Mouse (Mus musculus) stomach, postnatal 0 days (tissue): ENCODE results near the gene Piwil4. TPM values are rescaled to one million over a fixed set of nuclear protein-coding genes. Genes with fewer than 3 reads are reported as not detected.

Experiments
- ATAC-seq: fragments of 200-750 bp; cut with Nextera tagmentation; 2 replicates; pipeline ENCODE4 v1.8.0; 2017; ENCODE audit not compliant: low FRiP score, low TSS enrichment
- DNase-seq: peaks from one replicate; pipeline ENCODE4 v3.0.0-alpha.2; 2016; ENCODE audit warnings: low spot score
- H3K27ac ChIP-seq: fragments of 300-500 bp; sonication (generic); replicated peaks from 2 replicates; pipeline ENCODE4 v1.5.1; 2014; ENCODE audit warnings: mild to moderate bottlenecking, control low read depth
- H3K27me3 ChIP-seq: fragments of 300-500 bp; sonication (generic); 2 replicates; pipeline ENCODE4 v1.6.1; 2014; ENCODE audit warnings: low read length; ENCODE audit not compliant: control insufficient read depth, insufficient read depth
- H3K36me3 ChIP-seq: fragments of 300-500 bp; sonication (generic); 2 replicates; pipeline ENCODE4 v1.6.1; 2014; ENCODE audit warnings: low read length, mixed read lengths; ENCODE audit not compliant: control insufficient read depth, insufficient read depth
- H3K4me1 ChIP-seq: fragments of 300-500 bp; sonication (generic); replicated peaks from 2 replicates; pipeline ENCODE4 v1.6.1; 2014; ENCODE audit warnings: antibody characterized with exemption; ENCODE audit not compliant: control insufficient read depth, insufficient read depth
- H3K4me2 ChIP-seq: fragments of 300-500 bp; sonication (generic); replicated peaks from 2 replicates; pipeline ENCODE4 v1.6.1; 2014; ENCODE audit warnings: low read depth, mild to moderate bottlenecking, control low read depth, moderate library complexity
- H3K4me3 ChIP-seq: fragments of 300-500 bp; sonication (generic); 2 replicates; pipeline ENCODE4 v1.5.1; 2014; ENCODE audit warnings: low read depth, low read length, control low read depth
- H3K9ac ChIP-seq: fragments of 300-500 bp; sonication (generic); 2 replicates; pipeline ENCODE4 v1.6.1; 2014; ENCODE audit warnings: mild to moderate bottlenecking, low read length, control low read depth, mixed read lengths
- H3K9me3 ChIP-seq: fragments of 300-500 bp; sonication (generic); 2 replicates; pipeline ENCODE4 v1.6.1; 2016; ENCODE audit warnings: low read length; ENCODE audit not compliant: control insufficient read depth
- CTCF ChIP-seq: IDR thresholded peaks from 2 replicates; pipeline ENCODE4 v1.5.1; 2016; ENCODE audit warnings: antibody characterized with exemption, low read depth, mild to moderate bottlenecking, moderate library complexity
- EP300 ChIP-seq: optimal IDR thresholded peaks from 2 replicates; pipeline ENCODE3; 2016; ENCODE audit warnings: antibody characterized with exemption
- WGBS: fragments of 180-500 bp; shearing (Covaris S2); extraction: QIAGEN DNeasy Blood & Tissue Kit; methylation state at CpG from one replicate; pipeline ENCODE4 v1.1.7; 2014; 5-methylcytosine and 5-hydroxymethylcytosine counted together
- polyA plus RNA-seq: library from polyadenylated mRNA; unstranded; fragments of >200 nt; fragmentation: Nextera tagmentation; extraction: Ambion mirVana; gene quantifications from 2 replicates; pipeline ENCODE4 v1.2.1, GENCODE M21; 2015

Gene Piwil4
- polyA plus RNA-seq, 1 experiment from 2014 or later: 0.53 TPM

- 79% methylated on average over 5 of the region's 5 CpGs for WGBS
- Histone ChIP-seq H3K4me3 (no peak overlapping the region), H3K27me3 (no peaks in the 10 kb centered on the region), H3K9me3 (no peaks in the 10 kb centered on the region), H3K4me2 (no peak overlapping the region), H3K9ac (no peak overlapping the region), H3K36me3 (no peaks in the 10 kb centered on the region), H3K4me1 (0 out of 2 replicates have a peak, but pooled peaks cover 3% of the 10 kb centered on the region), H3K27ac (no peak overlapping the region)
- ATAC-seq (no peak), DNase-seq (no peak)
- TF ChIP-seq EP300 (no peak), CTCF (no peak)
Measured at GRCm38 (mm10) chr9:14721610-14722009, 18.9 kb downstream of the Piwil4 start.

GRCm38 (mm10) chr9:14720384-14720783 is 20.1 kb downstream of the Piwil4 start:
- H3K4me2 ChIP-seq: no peak overlapping the region
- no peak overlapping the region for H3K4me3 ChIP-seq
- no peak overlapping the region for H3K27ac ChIP-seq
- TF ChIP-seq CTCF: no peak
- TF ChIP-seq EP300: no peak
- ATAC-seq (no peak), DNase-seq (no peak)
- H3K9ac ChIP-seq: no peak overlapping the region
- H3K36me3 ChIP-seq: no peaks in the 10 kb centered on the region
- H3K27me3 ChIP-seq: no peaks in the 10 kb centered on the region
- WGBS: 73% methylated on average over 2 of the region's 2 CpGs
- no peaks in the 10 kb centered on the region for H3K9me3 ChIP-seq
- H3K4me1 ChIP-seq: 0 out of 2 replicates have a peak, but pooled peaks cover 3% of the 10 kb centered on the region

- DNase-seq (no peak), ATAC-seq (peak; percentile 78; the same call in 1 of the 2 replicates)
- Histone ChIP-seq H3K27me3 (no peaks in the 10 kb centered on the region), H3K27ac (peak overlapping the region; percentile 41), H3K9ac (peak overlapping the region; percentile 45; the same call in 1 of the 2 replicates), H3K36me3 (no peaks in the 10 kb centered on the region), H3K4me2 (peak overlapping the region; percentile 45), H3K4me1 (0 out of 2 replicates have a peak, but pooled peaks cover 3% of the 10 kb centered on the region), H3K4me3 (peak overlapping the region; percentile 27), H3K9me3 (no peaks in the 10 kb centered on the region)
- TF ChIP-seq EP300: no peak
- TF ChIP-seq CTCF: no peak
Measured at GRCm38 (mm10) chr9:14718332-14718691, 22.2 kb downstream of the Piwil4 start.

- H3K4me1 ChIP-seq: 0 out of 2 replicates have a peak, but pooled peaks cover 3% of the 10 kb centered on the region
- DNase-seq: no peak
- H3K9me3 ChIP-seq: no peaks in the 10 kb centered on the region
- no peaks in the 10 kb centered on the region for H3K36me3 ChIP-seq
- WGBS: 37% methylated on average over 14 of the region's 14 CpGs
- peak overlapping the region; percentile 41 for H3K27ac ChIP-seq
- peak overlapping the region; percentile 45; the same call in 1 of the 2 replicates for H3K9ac ChIP-seq
- peak overlapping the region; percentile 27 for H3K4me3 ChIP-seq
- peak overlapping the region; percentile 45 for H3K4me2 ChIP-seq
- no peaks in the 10 kb centered on the region for H3K27me3 ChIP-seq
- no peak for TF ChIP-seq EP300
- peak; percentile 35; the same call in 1 of the 2 replicates for TF ChIP-seq CTCF
- peak; percentile 22; the same call in 1 of the 2 replicates for ATAC-seq
Measured at GRCm38 (mm10) chr9:14717689-14718331, 22.7 kb downstream of the Piwil4 start.

GRCm38 (mm10) chr9:14715258-14715657 is 25.3 kb downstream of the Piwil4 start:
- no peak overlapping the region for H3K9ac ChIP-seq
- H3K27ac ChIP-seq: no peak overlapping the region
- no peak for ATAC-seq
- H3K4me2 ChIP-seq: no peak overlapping the region
- H3K4me3 ChIP-seq: no peak overlapping the region
- DNase-seq: no peak
- WGBS: 88% methylated on average over 15 of the region's 15 CpGs
- TF ChIP-seq EP300 (no peak), CTCF (no peak)
- no peaks in the 10 kb centered on the region for H3K27me3 ChIP-seq
- no peaks in the 10 kb centered on the region for H3K9me3 ChIP-seq
- H3K4me1 ChIP-seq: 0 out of 2 replicates have a peak, but pooled peaks cover 3% of the 10 kb centered on the region
- no peaks in the 10 kb centered on the region for H3K36me3 ChIP-seq

GRCm38 (mm10) chr9:14710910-14711309 is 29.6 kb downstream of the Piwil4 start:
- no peak for TF ChIP-seq EP300
- no peak for TF ChIP-seq CTCF
- H3K27ac ChIP-seq: no peak overlapping the region
- H3K9me3 ChIP-seq: no peaks in the 10 kb centered on the region
- DNase-seq (no peak), ATAC-seq (no peak)
- H3K4me3 ChIP-seq: no peak overlapping the region
- no peaks in the 10 kb centered on the region for H3K36me3 ChIP-seq
- H3K27me3 ChIP-seq: no peaks in the 10 kb centered on the region
- H3K9ac ChIP-seq: no peak overlapping the region
- no peak overlapping the region for H3K4me2 ChIP-seq
- no peaks in the 10 kb centered on the region for H3K4me1 ChIP-seq
- WGBS: 89% methylated on average over 3 of the region's 3 CpGs
